Mouse (Mus musculus) stomach, postnatal 0 days (tissue): ENCODE results near the gene Uqcc3. TPM values are rescaled to one million over a fixed set of nuclear protein-coding genes. Genes with fewer than 3 reads are reported as not detected.
A peak's percentile ranks its signal among the peaks of the same experiment; 100 is the strongest.

Experiments
- ATAC-seq: fragments of 200-750 bp; cut with Nextera tagmentation; 2 replicates; pipeline ENCODE4 v1.8.0; 2017; ENCODE audit not compliant: low FRiP score, low TSS enrichment
- DNase-seq: peaks from one replicate; pipeline ENCODE4 v3.0.0-alpha.2; 2016; ENCODE audit warnings: low spot score
- H3K27ac ChIP-seq: fragments of 300-500 bp; sonication (generic); replicated peaks from 2 replicates; pipeline ENCODE4 v1.5.1; 2014; ENCODE audit warnings: mild to moderate bottlenecking, control low read depth
- H3K27me3 ChIP-seq: fragments of 300-500 bp; sonication (generic); 2 replicates; pipeline ENCODE4 v1.6.1; 2014; ENCODE audit warnings: low read length; ENCODE audit not compliant: control insufficient read depth, insufficient read depth
- H3K36me3 ChIP-seq: fragments of 300-500 bp; sonication (generic); 2 replicates; pipeline ENCODE4 v1.6.1; 2014; ENCODE audit warnings: low read length, mixed read lengths; ENCODE audit not compliant: control insufficient read depth, insufficient read depth
- H3K4me1 ChIP-seq: fragments of 300-500 bp; sonication (generic); replicated peaks from 2 replicates; pipeline ENCODE4 v1.6.1; 2014; ENCODE audit warnings: antibody characterized with exemption; ENCODE audit not compliant: control insufficient read depth, insufficient read depth
- H3K4me2 ChIP-seq: fragments of 300-500 bp; sonication (generic); replicated peaks from 2 replicates; pipeline ENCODE4 v1.6.1; 2014; ENCODE audit warnings: low read depth, mild to moderate bottlenecking, control low read depth, moderate library complexity
- H3K4me3 ChIP-seq: fragments of 300-500 bp; sonication (generic); 2 replicates; pipeline ENCODE4 v1.5.1; 2014; ENCODE audit warnings: low read depth, low read length, control low read depth
- H3K9ac ChIP-seq: fragments of 300-500 bp; sonication (generic); 2 replicates; pipeline ENCODE4 v1.6.1; 2014; ENCODE audit warnings: mild to moderate bottlenecking, low read length, control low read depth, mixed read lengths
- H3K9me3 ChIP-seq: fragments of 300-500 bp; sonication (generic); 2 replicates; pipeline ENCODE4 v1.6.1; 2016; ENCODE audit warnings: low read length; ENCODE audit not compliant: control insufficient read depth
- CTCF ChIP-seq: IDR thresholded peaks from 2 replicates; pipeline ENCODE4 v1.5.1; 2016; ENCODE audit warnings: antibody characterized with exemption, low read depth, mild to moderate bottlenecking, moderate library complexity
- EP300 ChIP-seq: optimal IDR thresholded peaks from 2 replicates; pipeline ENCODE3; 2016; ENCODE audit warnings: antibody characterized with exemption
- WGBS: fragments of 180-500 bp; shearing (Covaris S2); extraction: QIAGEN DNeasy Blood & Tissue Kit; methylation state at CpG from one replicate; pipeline ENCODE4 v1.1.7; 2014; 5-methylcytosine and 5-hydroxymethylcytosine counted together
- polyA plus RNA-seq: library from polyadenylated mRNA; unstranded; fragments of >200 nt; fragmentation: Nextera tagmentation; extraction: Ambion mirVana; gene quantifications from 2 replicates; pipeline ENCODE4 v1.2.1, GENCODE M21; 2015

The Uqcc3 gene
- polyA plus RNA-seq: 81.2 and 85.2 TPM in 2 replicates

DNA sequence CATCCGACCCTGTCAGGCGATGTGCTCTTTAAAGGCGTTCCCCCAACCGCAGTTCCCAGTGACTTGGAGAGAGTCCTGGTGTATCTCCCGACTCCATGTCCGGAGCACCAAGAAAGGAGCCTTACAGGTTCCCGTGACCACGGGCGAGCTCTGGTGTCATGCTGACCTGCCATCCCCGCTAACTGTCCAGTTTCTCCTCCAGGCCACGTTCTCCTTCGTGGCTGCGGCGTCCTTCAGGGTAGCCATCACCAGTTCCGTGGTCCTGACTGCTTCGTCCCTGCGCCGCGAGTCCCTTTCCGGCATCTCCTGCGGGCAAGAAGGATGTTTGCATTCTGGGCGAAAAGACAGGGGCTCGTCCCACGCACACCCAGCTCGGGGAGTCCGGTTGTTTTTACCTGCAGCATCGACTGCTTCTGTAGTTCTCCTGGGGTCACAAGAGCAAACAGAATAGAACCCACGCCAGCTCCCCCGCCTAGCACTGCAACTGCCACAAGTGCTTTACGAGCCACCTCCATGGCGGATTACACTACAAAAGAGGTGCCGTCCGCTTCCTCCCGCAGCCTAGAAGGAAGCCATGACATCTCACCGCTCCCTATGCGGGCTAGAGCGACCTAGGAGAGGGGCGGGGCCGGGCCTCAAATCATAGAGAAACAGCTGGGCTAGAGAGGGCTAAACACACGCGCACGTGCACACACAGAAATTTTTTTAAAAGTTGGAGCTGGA, at the start of gene Uqcc3:
Gene Uqcc3 (minus strand): TSS at position 613 of the 723 bp plus-strand sequence.
- Histone ChIP-seq H3K9me3 (no peaks in the 10 kb centered on the region), H3K4me2 (peak within 1 kb of the TSS; percentile 79), H3K27ac (peak within 1 kb of the TSS; percentile 92), H3K4me3 (peak within 1 kb of the TSS; percentile 82), H3K27me3 (no peaks in the 10 kb centered on the region), H3K36me3 (peaks cover 8% of the 10 kb centered on the region; the same call in 1 of the 2 replicates), H3K4me1 (no peaks in the 10 kb centered on the region), H3K9ac (peak within 1 kb of the TSS; percentile 83)
- WGBS: under 1% methylated on average over 42 of the region's 42 CpGs
- no peak for TF ChIP-seq CTCF
- TF ChIP-seq EP300: no peak
- DNase-seq (peak; percentile 90), ATAC-seq (peak; percentile 94)

DNA sequence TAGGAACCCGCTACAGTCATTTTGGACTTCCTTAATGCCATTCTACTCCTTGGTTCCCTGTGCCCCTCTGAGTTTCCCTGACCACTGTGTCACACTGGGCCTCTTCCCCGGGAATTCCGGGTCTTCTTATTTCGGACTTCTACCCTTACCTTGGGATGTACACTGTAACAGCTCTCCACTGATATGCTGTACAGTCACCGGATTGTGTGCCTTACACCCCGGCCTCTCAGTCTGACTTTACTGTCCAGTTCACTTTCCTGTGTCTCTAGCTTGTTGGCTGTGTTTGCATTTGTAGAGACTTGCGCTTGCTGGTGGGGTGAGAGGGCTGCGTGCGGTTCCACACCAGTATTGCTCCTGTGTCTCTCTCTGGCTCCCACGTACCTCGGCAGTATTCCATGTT, 49.4 kb upstream of the Uqcc3 start:
- Histone ChIP-seq H3K9me3 (no peaks in the 10 kb centered on the region), H3K27ac (peak overlapping the region; percentile 93), H3K9ac (peak overlapping the region; percentile 88), H3K36me3 (peaks cover 17% of the 10 kb centered on the region; the same call in 1 of the 2 replicates), H3K4me3 (peak overlapping the region; percentile 81), H3K27me3 (no peaks in the 10 kb centered on the region), H3K4me2 (peak overlapping the region; percentile 90), H3K4me1 (peaks cover 6% of the 10 kb centered on the region; the same call in 1 of the 2 replicates)
- 3% methylated on average over 11 of the region's 11 CpGs for WGBS
- TF ChIP-seq CTCF (no peak), EP300 (no peak)
- DNase-seq: no peak
- ATAC-seq: no peak

DNA sequence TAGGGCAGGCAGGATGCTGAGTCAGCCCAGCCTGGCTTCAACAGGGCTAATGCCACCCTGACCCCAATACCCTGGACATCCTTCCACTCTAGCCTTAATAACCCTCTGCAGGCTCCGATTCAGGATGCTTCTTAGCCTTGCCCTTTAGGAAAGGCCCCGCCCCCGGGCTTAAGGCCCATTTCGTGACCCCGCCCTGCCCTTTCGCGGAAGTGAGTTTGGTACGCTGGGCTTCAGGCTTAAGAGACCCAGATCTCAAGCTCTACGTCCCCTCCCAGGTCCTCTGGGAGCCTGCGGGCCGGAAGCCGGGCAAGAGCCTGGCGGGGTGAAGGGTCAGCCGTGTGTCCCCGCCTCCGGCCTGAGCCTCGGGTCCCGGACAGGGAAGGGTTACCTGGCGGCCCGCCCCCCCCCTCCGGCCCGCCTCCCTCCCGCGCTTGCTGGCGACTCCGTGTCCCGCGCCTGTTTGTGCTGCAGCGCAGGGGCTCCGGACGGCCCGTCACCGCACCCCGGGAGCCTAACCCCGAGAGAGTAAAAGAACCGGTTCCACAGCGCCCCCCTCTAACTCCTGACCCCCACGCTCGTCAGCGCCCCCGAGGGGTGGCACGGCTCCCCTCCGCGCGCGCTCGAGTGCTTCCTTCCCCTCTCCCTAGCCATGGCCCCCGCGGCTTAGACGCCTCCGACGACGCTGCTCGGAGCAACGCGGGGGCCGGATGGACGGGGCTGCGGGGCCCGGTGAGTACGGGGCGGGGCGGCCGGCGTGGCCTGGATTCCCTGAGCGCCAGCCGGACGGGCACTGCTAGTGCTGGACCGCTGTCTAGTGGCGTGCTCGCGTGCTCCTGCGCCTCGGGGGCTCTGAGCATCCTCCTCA, 48.7 kb upstream of the Uqcc3 start, which contains the start of the genes Rom1 and Eml3:
Gene Rom1 (minus strand): TSS at position 133 of the 865 bp plus-strand sequence.
Gene Eml3 (plus strand): TSS at position 329 of the 865 bp plus-strand sequence.
- TF ChIP-seq CTCF: peak; percentile 63
- no peak for TF ChIP-seq EP300
- Histone ChIP-seq H3K4me1 (peaks cover 6% of the 10 kb centered on the region; the same call in 1 of the 2 replicates), H3K9ac (peak within 1 kb of the TSS; percentile 88), H3K27me3 (no peaks in the 10 kb centered on the region), H3K9me3 (no peaks in the 10 kb centered on the region), H3K36me3 (peaks cover 11% of the 10 kb centered on the region; the same call in 1 of the 2 replicates), H3K27ac (peak within 1 kb of the TSS; percentile 93), H3K4me2 (peak within 1 kb of the TSS; percentile 90), H3K4me3 (peak within 1 kb of the TSS; percentile 81)
- peak; percentile 84 for ATAC-seq
- DNase-seq: peak; percentile 88
- under 1% methylated on average over 31 of the region's 74 CpGs for WGBS

DNA sequence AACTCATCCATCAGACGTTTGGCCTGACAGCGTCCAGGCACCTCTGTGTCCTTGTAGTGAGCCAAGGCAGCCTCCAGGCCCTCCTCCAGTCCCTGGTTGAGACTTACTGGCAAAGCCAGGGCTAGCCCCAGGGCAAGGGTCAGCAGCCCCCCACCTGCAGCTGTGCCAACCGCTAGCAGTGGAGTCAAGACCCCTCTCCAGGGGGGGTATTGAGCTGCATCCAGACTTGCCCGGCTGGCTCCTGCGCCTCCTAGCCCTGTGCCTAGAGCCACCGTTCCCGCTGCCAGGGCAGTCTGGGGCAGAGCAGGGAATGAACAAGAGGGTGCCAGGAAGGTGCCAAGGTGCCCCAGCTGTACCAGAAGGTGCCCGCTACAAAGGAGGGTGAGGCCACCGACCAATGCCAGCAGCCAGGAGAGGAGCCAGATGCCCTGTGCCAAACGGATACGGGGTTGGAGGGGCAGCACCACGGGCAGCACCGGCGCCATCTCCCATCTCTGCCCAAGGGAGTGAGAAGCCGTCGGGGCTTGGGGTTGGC, 48.0 kb upstream of the Uqcc3 start:
- peak overlapping the region; percentile 90 for H3K4me2 ChIP-seq
- peak overlapping the region; percentile 93 for H3K27ac ChIP-seq
- peaks cover 6% of the 10 kb centered on the region; the same call in 1 of the 2 replicates for H3K4me1 ChIP-seq
- peaks cover 11% of the 10 kb centered on the region; the same call in 1 of the 2 replicates for H3K36me3 ChIP-seq
- TF ChIP-seq EP300: no peak
- no peak for TF ChIP-seq CTCF
- no peaks in the 10 kb centered on the region for H3K9me3 ChIP-seq
- ATAC-seq (peak; percentile 11; the same call in 1 of the 2 replicates), DNase-seq (no peak)
- H3K27me3 ChIP-seq: no peaks in the 10 kb centered on the region
- 31% methylated on average over 16 of the region's 16 CpGs for WGBS
- H3K4me3 ChIP-seq: peak overlapping the region; percentile 81
- H3K9ac ChIP-seq: peak overlapping the region; percentile 88

DNA sequence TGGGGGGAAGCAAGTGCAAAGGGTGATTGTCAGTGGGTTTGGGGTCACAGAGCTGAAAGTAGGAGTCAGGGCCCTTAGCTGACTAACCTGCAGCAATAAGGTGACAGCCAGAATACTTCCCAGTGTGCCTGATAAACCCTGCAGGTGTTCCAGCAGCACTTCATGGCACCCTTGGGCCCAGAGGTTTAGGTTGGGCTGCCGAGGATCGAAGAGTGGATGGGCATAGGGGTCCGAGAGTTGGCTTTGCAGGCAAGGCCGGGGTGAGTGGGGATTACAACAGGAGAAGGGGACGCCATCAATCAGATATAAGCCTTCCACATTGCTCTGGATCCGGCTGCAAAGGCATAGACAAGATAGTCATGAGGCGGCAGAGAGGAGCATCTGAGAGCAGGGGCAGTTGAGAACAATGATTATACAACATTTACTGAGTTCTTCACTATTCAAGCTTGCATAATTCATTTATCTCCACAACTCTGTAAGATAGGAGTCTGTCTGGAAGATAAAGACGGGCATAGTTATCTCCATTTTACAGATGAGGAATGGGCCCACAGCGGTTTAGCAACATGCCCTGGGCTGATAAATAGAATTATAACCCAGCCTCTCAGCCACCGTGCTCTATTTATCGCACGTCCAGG, 47.3 kb upstream of the Uqcc3 start:
- Histone ChIP-seq H3K4me2 (no peak overlapping the region), H3K27me3 (no peaks in the 10 kb centered on the region), H3K9me3 (no peaks in the 10 kb centered on the region), H3K9ac (no peak overlapping the region; the same call in 1 of the 2 replicates), H3K36me3 (peaks cover 11% of the 10 kb centered on the region; the same call in 1 of the 2 replicates), H3K27ac (no peak overlapping the region), H3K4me3 (no peak overlapping the region), H3K4me1 (peaks cover 6% of the 10 kb centered on the region; the same call in 1 of the 2 replicates)
- DNase-seq: no peak
- TF ChIP-seq CTCF: no peak
- TF ChIP-seq EP300: no peak
- WGBS: 85% methylated on average over 12 of the region's 12 CpGs
- no peak for ATAC-seq
